Mouse (Mus musculus) liver, postnatal 0 days (tissue): ENCODE measurements around the gene Rexo5. TPM values are rescaled to one million over a fixed set of nuclear protein-coding genes. Genes with fewer than 3 reads are reported as not detected.

Experiments used
- ATAC-seq: fragments of 200-750 bp; cut with Nextera tagmentation; 2 replicates; pipeline ENCODE4 v1.8.0; 2017; ENCODE audit warnings: mild to moderate bottlenecking, moderate library complexity
- DNase-seq: peaks from one replicate; pipeline ENCODE4 v3.0.0-alpha.2; 2016
- H3K27ac ChIP-seq: fragments of 300-500 bp; sonication (generic); 2 replicates; pipeline ENCODE4 v1.5.1; 2014; ENCODE audit warnings: antibody characterized with exemption, moderate library complexity, mild to moderate bottlenecking, low read depth
- H3K27me3 ChIP-seq: fragments of 300-500 bp; sonication (generic); 2 replicates; pipeline ENCODE4 v1.6.1; 2014; ENCODE audit warnings: low read length, control low read depth, mixed read lengths; ENCODE audit not compliant: insufficient read depth
- H3K36me3 ChIP-seq: fragments of 300-500 bp; sonication (generic); replicated peaks from 2 replicates; pipeline ENCODE4 v1.6.1; 2014; ENCODE audit warnings: mild to moderate bottlenecking, control low read depth, low read length, moderate library complexity, mixed read lengths; ENCODE audit not compliant: insufficient read depth
- H3K4me1 ChIP-seq: fragments of 300-500 bp; sonication (generic); 2 replicates; pipeline ENCODE4 v1.6.1; 2014; ENCODE audit warnings: antibody characterized with exemption, mild to moderate bottlenecking, control low read depth; ENCODE audit not compliant: insufficient read depth
- H3K4me2 ChIP-seq: fragments of 300-500 bp; sonication (generic); 2 replicates; pipeline ENCODE4 v1.6.1; 2014; ENCODE audit warnings: low read depth, mild to moderate bottlenecking, low read length, moderate library complexity, mixed read lengths
- H3K4me3 ChIP-seq: fragments of 300-500 bp; sonication (generic); 2 replicates; pipeline ENCODE4 v1.5.1; 2014; ENCODE audit warnings: low read depth, low read length
- H3K9ac ChIP-seq: fragments of 300-500 bp; sonication (generic); replicated peaks from 2 replicates; pipeline ENCODE4 v1.6.1; 2014; ENCODE audit warnings: mild to moderate bottlenecking, moderate library complexity
- H3K9me3 ChIP-seq: fragments of 300-500 bp; sonication (generic); 2 replicates; pipeline ENCODE4 v1.6.1; 2016; ENCODE audit warnings: mild to moderate bottlenecking, control low read depth, low read length, mixed read lengths
- CTCF ChIP-seq: sonication (generic); IDR thresholded peaks from 2 replicates; pipeline ENCODE4 v1.5.1; 2016; ENCODE audit warnings: antibody characterized with exemption, low read depth
- EP300 ChIP-seq: IDR thresholded peaks from 2 replicates; pipeline ENCODE4 v1.6.1; 2016; ENCODE audit warnings: antibody characterized with exemption, low read depth, mild to moderate bottlenecking
- WGBS: fragments of 180-500 bp; shearing (Covaris S2); extraction: QIAGEN DNeasy Blood & Tissue Kit; methylation state at CpG from one replicate; pipeline ENCODE4 v1.1.7; 2014; ENCODE audit not compliant: insufficient replicate concordance; 5-methylcytosine and 5-hydroxymethylcytosine counted together
- polyA plus RNA-seq: library from polyadenylated mRNA; unstranded; fragments of >200 nt; fragmentation: Nextera tagmentation; extraction: Ambion mirVana; gene quantifications from 2 replicates; pipeline ENCODE4 v1.2.1, GENCODE M21; 2015

Gene Rexo5
- polyA plus RNA-seq, 1 experiment from 2014 or later, result 5.1 TPM

DNA sequence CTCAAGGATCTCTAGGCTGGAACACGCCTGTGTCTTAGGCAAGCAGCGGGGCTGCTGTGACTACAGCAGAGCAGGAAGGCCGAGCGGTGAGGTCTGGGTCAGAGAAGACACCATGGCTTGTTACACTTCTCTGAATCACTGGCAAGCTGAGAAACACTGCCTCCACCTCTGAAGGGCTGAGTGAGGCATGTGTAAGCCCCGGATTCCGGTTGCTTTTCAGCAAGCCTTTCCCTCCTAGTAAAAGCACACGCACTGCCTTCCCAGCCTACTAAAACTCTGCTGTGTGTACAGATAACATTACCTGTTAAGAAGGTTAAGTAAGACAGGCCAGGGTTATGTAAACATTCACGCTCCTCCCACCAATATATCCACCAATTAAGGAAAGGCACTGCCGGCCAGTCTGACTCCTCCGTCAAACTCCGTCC lies 33.3 kb upstream of the Rexo5 start, which contains the start of gene Acsm3:
Gene Acsm3, plus strand, starts transcription at position 397 of the 425 bp plus-strand sequence.
- Histone ChIP-seq H3K4me1 (no peaks in the 10 kb centered on the region), H3K4me3 (peak within 1 kb of the TSS; percentile 26), H3K27me3 (no peaks in the 10 kb centered on the region), H3K27ac (peak within 1 kb of the TSS; percentile 91), H3K4me2 (peak within 1 kb of the TSS; percentile 62), H3K9me3 (no peaks in the 10 kb centered on the region), H3K9ac (peak within 1 kb of the TSS; percentile 50), H3K36me3 (no peaks in the 10 kb centered on the region)
- 49% methylated on average over 11 of the region's 11 CpGs for WGBS
- DNase-seq (peak; percentile 34), ATAC-seq (peak; percentile 98)
- TF ChIP-seq CTCF (no peak), EP300 (peak; percentile 35; the same call in 1 of the 2 replicates)

DNA sequence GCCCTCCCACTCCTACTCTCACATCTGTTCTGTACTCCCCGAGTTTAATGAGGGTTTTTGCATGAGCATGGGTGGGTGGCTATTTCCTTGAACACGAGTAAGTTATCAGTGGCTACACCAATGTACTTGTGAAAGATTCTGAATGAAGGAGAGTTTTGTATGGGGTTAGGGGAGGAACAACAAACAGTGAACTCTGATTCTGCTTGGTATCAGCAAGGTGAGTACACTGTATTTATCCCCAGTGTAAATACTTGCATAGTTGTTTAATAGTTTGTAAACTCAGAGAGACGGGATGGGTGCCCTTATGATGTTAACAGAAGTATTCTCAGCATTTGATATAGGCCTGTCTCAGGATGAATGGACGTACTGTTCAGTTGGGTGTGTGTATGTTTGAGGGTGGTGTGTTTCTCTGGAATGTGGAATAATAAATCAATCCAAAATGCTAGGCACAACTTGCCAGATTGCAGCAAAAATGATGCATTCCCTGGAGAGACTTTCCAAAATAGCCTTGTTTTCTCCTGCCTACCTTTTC lies 31.6 kb upstream of the Rexo5 start:
- no peaks in the 10 kb centered on the region for H3K9me3 ChIP-seq
- no peak overlapping the region for H3K9ac ChIP-seq
- H3K4me2 ChIP-seq, result peak overlapping the region; percentile 34
- 44% methylated on average over 4 of the region's 4 CpGs for WGBS
- no peak overlapping the region for H3K4me3 ChIP-seq
- ATAC-seq (no peak), DNase-seq (no peak)
- TF ChIP-seq EP300 (no peak), CTCF (no peak)
- no peak overlapping the region for H3K27ac ChIP-seq
- no peaks in the 10 kb centered on the region for H3K36me3 ChIP-seq
- H3K4me1 ChIP-seq, result no peaks in the 10 kb centered on the region
- no peaks in the 10 kb centered on the region for H3K27me3 ChIP-seq

DNA sequence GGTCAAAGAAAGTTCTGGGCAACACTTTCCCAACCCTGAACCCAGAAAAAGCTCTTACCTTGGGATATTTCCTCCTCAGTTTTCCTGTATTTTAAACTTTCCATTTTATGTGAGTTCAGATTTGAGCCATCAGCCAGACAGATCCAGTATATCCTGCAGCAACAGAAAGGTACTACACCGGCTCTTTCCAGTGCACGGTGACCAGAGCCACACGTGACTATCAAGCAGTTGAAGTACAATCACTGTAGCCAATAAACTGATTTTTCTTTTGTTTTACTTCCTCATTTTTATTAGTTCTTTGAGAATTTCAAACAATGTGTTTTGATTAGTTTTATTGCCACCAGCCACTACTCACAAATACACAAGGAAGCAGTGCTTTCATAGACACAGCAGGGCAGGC lies 29.4 kb upstream of the Rexo5 start:
- Histone ChIP-seq H3K36me3 (no peaks in the 10 kb centered on the region), H3K9ac (no peak overlapping the region), H3K9me3 (no peaks in the 10 kb centered on the region), H3K4me1 (no peaks in the 10 kb centered on the region), H3K27ac (no peak overlapping the region), H3K4me3 (no peak overlapping the region), H3K4me2 (no peak overlapping the region), H3K27me3 (no peaks in the 10 kb centered on the region)
- 65% methylated on average over 3 of the region's 3 CpGs for WGBS
- ATAC-seq (no peak), DNase-seq (no peak)
- no peak for TF ChIP-seq EP300
- TF ChIP-seq CTCF, result no peak

DNA sequence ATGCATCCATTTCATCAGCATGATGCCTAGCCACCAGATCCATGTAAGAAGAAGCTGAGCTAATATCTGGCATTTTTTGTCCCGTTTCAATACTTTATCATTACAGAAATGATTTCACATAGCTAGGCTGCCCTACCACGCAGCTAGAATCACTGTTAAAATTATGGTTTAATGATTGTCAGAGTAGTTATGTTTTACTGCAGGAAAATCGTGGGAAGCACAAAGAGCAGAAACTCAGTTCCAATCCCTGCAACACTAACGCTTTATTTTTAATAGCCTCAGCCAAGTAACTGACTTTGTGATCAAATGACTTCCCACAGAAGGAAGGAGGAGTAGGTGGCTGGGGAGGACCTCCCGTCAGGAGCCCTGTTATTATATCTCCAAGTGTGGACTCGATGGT lies 26.8 kb upstream of the Rexo5 start:
- Histone ChIP-seq H3K27me3 (no peaks in the 10 kb centered on the region), H3K4me3 (no peak overlapping the region), H3K27ac (no peak overlapping the region), H3K9ac (no peak overlapping the region), H3K4me2 (no peak overlapping the region), H3K36me3 (no peaks in the 10 kb centered on the region), H3K9me3 (no peaks in the 10 kb centered on the region), H3K4me1 (no peaks in the 10 kb centered on the region)
- TF ChIP-seq EP300 (no peak), CTCF (no peak)
- WGBS, result 64% methylated on average over 6 of the region's 6 CpGs
- ATAC-seq, result no peak
- DNase-seq, result no peak

DNA sequence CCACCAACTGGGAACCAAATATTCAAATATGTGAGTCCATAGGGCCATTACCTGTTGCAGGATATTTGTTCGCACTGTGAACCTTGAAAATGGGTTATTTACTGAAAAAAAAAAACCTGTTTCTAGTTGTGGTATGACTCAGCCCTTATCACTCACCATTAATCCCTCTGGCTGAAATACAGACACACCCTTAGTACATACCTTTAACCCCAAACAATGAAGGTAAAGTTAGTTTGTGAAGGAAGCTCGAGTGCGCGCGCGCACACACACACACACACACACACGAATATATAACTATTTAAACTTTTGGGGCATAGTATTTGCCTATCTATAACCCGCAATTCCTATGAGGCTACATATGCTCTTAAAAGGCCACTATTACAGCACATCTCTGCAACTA lies 23.9 kb upstream of the Rexo5 start:
- Histone ChIP-seq H3K4me3 (no peak overlapping the region), H3K9me3 (no peaks in the 10 kb centered on the region), H3K27me3 (no peaks in the 10 kb centered on the region), H3K36me3 (0 out of 2 replicates have a peak, but pooled peaks cover 5% of the 10 kb centered on the region), H3K4me1 (no peaks in the 10 kb centered on the region), H3K4me2 (no peak overlapping the region), H3K27ac (no peak overlapping the region), H3K9ac (no peak overlapping the region)
- ATAC-seq (no peak), DNase-seq (no peak)
- TF ChIP-seq EP300 (no peak), CTCF (no peak)
- WGBS, result 88% methylated on average over 8 of the region's 8 CpGs

DNA sequence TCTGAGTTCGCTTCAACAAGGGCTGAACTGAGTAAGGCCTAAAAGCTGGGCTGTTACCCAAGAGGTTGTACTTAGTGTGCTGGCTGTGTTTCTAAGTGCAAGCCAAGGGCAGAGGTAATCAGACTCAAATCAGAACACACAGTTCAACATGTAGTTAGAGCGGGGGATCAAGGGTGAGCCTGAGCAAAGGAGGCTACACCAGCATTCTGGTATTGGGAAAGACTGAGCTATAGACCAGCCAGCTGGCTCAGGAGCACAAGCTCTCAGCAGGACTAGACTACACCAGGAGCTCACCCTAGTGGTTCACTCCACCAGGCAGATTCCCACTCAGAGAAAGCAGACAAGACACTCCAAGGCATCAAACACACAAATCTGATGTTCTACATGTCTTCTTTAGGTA lies 10.4 kb upstream of the Rexo5 start:
- ATAC-seq (peak; percentile 99), DNase-seq (peak; percentile 43)
- TF ChIP-seq EP300 (peak; percentile 60), CTCF (peak; percentile 54)
- peaks cover 31% of the 10 kb centered on the region for H3K36me3 ChIP-seq
- peak overlapping the region; percentile 91 for H3K27ac ChIP-seq
- H3K9ac ChIP-seq, result no peak overlapping the region
- no peak overlapping the region for H3K4me2 ChIP-seq
- peaks cover 5% of the 10 kb centered on the region for H3K4me1 ChIP-seq
- no peaks in the 10 kb centered on the region for H3K9me3 ChIP-seq
- no peaks in the 10 kb centered on the region for H3K27me3 ChIP-seq
- no peak overlapping the region for H3K4me3 ChIP-seq
- 63% methylated on average over 2 of the region's 2 CpGs for WGBS

DNA sequence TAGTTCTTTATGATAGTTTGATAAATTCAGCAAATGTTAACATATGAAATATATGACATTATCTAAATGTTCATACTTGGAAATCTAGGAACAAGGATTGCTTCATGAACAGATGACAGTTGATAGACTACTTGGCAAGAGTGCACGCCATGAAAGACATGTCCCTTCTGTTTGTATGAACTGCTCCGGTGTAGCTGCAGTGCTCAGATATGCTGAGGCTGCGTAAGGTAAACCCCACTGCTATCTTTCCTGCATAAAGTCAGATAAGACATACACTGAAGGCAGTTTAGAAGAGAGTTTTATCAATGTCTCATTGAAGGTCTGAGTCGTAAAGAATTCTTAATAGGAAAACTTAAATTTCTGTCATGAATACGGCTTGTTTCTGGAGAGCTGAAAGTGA lies 8.9 kb upstream of the Rexo5 start:
- Histone ChIP-seq H3K4me3 (no peak overlapping the region), H3K9me3 (no peaks in the 10 kb centered on the region), H3K9ac (no peak overlapping the region), H3K36me3 (peaks cover 38% of the 10 kb centered on the region), H3K27ac (0 out of 2 replicates have a peak overlapping the region, but pooled peaks have one; percentile 35), H3K27me3 (no peaks in the 10 kb centered on the region), H3K4me1 (peaks cover 5% of the 10 kb centered on the region), H3K4me2 (peak overlapping the region; percentile 27)
- TF ChIP-seq CTCF, result no peak
- peak; percentile 95 for TF ChIP-seq EP300
- DNase-seq (no peak), ATAC-seq (peak; percentile 46)
- 52% methylated on average over 5 of the region's 5 CpGs for WGBS
